Mouse (Mus musculus) thymus, adult 2 months (tissue): ENCODE measurements around the gene Atp2b2. TPM values are rescaled to one million over a fixed set of nuclear protein-coding genes. Genes with fewer than 3 reads are reported as not detected.
A peak's percentile ranks its signal among the peaks of the same experiment; 100 is the strongest.

Experiments
- DNase-seq: peaks from one replicate; pipeline ENCODE4 v3.0.0; 2021
- H3K27ac ChIP-seq: fragments of 200-500 bp; 2 replicates; pipeline ENCODE4 v1.5.1; 2012; ENCODE audit warnings: low read length, control low read depth; ENCODE audit not compliant: control insufficient read depth, insufficient read depth
- H3K27me3 ChIP-seq: fragments of 200-500 bp; 2 replicates; pipeline ENCODE4 v1.6.1; 2012; ENCODE audit warnings: mild to moderate bottlenecking, low read length, moderate library complexity, mixed read lengths; ENCODE audit not compliant: control insufficient read depth, insufficient read depth
- H3K36me3 ChIP-seq: fragments of 200-500 bp; 2 replicates; pipeline ENCODE4 v1.6.1; 2012; ENCODE audit warnings: mild to moderate bottlenecking, low read length, moderate library complexity; ENCODE audit not compliant: control insufficient read depth, insufficient read depth
- H3K4me1 ChIP-seq: fragments of 200-500 bp; replicated peaks from 2 replicates; pipeline ENCODE4 v1.6.1; 2012; ENCODE audit warnings: low read length; ENCODE audit not compliant: control insufficient read depth, insufficient read depth
- H3K4me3 ChIP-seq: fragments of 200-500 bp; 2 replicates; pipeline ENCODE4 v1.5.1; 2012; ENCODE audit warnings: mild to moderate bottlenecking, low read length, control low read depth, moderate library complexity; ENCODE audit not compliant: control insufficient read depth, insufficient read depth
- CTCF ChIP-seq: fragments of 200-500 bp; IDR thresholded peaks from 2 replicates; pipeline ENCODE4 v1.5.1; 2012; ENCODE audit warnings: mild to moderate bottlenecking, control low read depth, low read length, moderate library complexity, borderline replicate concordance; ENCODE audit not compliant: control insufficient read depth, poor library complexity, insufficient read depth; ENCODE audit errors: extremely low read depth
- POLR2A ChIP-seq: fragments of 200-500 bp; IDR thresholded peaks from 2 replicates; pipeline ENCODE4 v1.6.1; 2012; ENCODE audit warnings: mild to moderate bottlenecking, low read length, control low read depth, moderate library complexity; ENCODE audit not compliant: control insufficient read depth, poor library complexity, insufficient read depth; ENCODE audit errors: extremely low read depth
- WGBS: fragments of 180-500 bp; shearing (Covaris S2); methylation state at CpG from one replicate; pipeline ENCODE4 v1.1.7; 2018; 5-methylcytosine and 5-hydroxymethylcytosine counted together
- polyA plus RNA-seq: library from polyadenylated mRNA; depleted of rRNA; stranded (reverse); fragments of >200 nt; gene quantifications from 2 replicates; pipeline ENCODE4 v1.2.3, GENCODE M21; 2012

The Atp2b2 gene
- polyA plus RNA-seq, 1 experiment = 0.23 TPM

DNA sequence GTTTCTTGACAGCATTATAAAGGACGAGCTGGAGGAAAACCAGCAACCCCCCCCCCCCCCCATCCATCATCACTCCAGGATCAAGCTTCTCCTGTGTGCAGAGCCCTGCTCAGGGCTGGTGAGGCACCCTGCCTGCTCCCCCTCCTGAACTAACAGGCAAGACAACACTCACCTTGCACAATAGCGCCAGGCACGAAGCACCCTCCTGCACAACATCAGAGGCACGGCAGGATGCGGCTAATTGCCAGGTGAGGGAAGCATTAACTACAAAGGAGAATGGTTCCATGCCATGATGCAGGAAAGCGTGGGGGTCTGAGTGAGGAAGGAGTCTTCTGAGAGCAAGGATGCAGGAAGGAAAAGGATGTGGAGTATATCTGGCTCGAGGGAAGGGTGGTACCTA lies 42.1 kb downstream of the Atp2b2 start:
- TF ChIP-seq CTCF (no peak), POLR2A (no peak)
- no peaks in the 10 kb centered on the region for H3K36me3 ChIP-seq
- no peak for DNase-seq
- no peaks in the 10 kb centered on the region for H3K27me3 ChIP-seq
- no peak overlapping the region for H3K27ac ChIP-seq
- H3K4me1 ChIP-seq = no peaks in the 10 kb centered on the region
- 53% methylated on average over 7 of the region's 7 CpGs for WGBS
- H3K4me3 ChIP-seq = no peak overlapping the region

DNA sequence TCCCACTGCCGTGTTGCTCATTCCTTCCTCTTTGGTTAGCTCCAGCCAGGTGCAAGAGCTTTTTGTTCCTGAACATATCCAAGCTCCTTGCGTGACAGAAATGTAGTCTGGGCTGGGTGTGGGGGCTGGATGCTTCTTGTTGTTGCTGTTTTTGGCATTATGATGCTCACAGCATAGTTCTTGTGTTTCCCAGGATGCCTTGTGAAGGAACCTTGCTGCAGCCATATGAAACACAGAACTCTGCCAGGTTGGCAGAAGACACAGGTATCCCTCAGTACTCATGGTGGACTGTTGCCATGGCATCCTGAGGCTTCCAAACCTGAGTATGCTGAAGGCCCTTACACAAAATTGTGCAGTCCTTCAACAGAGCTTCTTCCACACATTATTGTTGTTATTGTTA lies 44.0 kb downstream of the Atp2b2 start:
- TF ChIP-seq POLR2A (no peak), CTCF (no peak)
- H3K4me1 ChIP-seq = no peaks in the 10 kb centered on the region
- 79% methylated on average over 2 of the region's 2 CpGs for WGBS
- H3K27ac ChIP-seq = no peak overlapping the region
- H3K4me3 ChIP-seq = no peak overlapping the region
- DNase-seq = no peak
- H3K27me3 ChIP-seq = no peaks in the 10 kb centered on the region
- H3K36me3 ChIP-seq = no peaks in the 10 kb centered on the region

DNA sequence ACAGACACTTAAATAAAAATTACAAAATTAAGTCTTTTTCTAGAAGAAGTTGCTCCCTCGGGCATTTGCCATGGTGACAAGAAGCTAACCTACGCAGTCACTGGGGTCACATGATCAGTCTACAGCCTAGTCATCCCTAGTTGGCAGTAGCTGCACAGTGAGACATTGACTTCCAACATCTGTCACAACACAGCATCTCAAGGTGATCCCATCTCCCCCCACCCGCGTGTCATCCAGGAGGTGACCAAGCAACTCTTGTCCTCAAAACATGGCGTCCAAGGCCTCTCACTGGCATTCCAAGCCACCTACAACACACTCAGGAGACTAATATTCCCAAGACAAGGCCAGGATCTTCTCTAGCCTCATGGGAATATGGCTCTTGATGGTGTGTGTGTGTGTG lies 48.2 kb downstream of the Atp2b2 start:
- TF ChIP-seq CTCF (no peak), POLR2A (no peak)
- DNase-seq = no peak
- no peaks in the 10 kb centered on the region for H3K36me3 ChIP-seq
- no peak overlapping the region for H3K27ac ChIP-seq
- WGBS = 94% methylated on average over 5 of the region's 5 CpGs
- no peak overlapping the region for H3K4me3 ChIP-seq
- no peaks in the 10 kb centered on the region for H3K27me3 ChIP-seq
- H3K4me1 ChIP-seq = no peaks in the 10 kb centered on the region

DNA sequence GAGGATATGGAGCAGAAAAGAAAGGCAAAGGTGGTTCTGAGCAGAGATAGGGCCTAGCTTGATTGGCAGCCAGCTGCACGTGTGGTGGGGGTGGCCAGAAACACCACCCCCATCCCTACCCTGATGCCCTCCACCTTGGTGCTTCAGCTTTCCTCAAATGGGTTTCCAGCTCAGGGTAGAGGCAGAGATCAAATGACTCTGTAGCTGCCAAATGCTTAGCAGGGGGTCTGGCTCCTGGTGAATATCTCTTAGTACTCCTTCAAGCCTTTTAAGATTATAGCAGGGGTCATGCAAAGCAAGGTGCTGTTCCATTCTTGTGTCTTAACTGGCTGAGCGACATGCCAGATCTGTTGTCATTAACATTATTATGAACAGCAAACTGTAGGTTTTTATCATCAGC lies 50.3 kb downstream of the Atp2b2 start:
- no peak for TF ChIP-seq POLR2A
- TF ChIP-seq CTCF = no peak
- DNase-seq = no peak
- no peak overlapping the region for H3K4me3 ChIP-seq
- H3K36me3 ChIP-seq = no peaks in the 10 kb centered on the region
- WGBS = 81% methylated on average over 2 of the region's 2 CpGs
- no peak overlapping the region for H3K27ac ChIP-seq
- H3K4me1 ChIP-seq = no peaks in the 10 kb centered on the region
- no peaks in the 10 kb centered on the region for H3K27me3 ChIP-seq

DNA sequence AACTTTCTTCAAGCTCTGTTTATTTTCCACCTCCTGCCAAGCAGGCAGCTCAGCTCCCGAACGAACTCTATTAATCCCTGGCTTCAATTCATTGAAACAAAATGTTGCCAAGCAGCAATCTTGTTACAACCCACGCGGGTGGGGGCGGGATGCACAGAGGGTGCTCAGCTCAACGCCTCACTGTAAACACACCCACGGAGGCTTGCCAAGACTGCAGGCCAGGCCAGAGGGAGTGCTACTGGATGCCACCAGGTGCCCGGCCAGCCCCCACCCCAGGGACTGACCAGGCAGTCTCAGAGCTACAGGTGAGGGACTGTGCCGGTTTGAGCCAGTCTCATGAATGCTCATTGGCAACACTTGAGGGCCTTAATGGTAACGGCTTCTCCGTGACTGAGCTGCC lies 50.9 kb downstream of the Atp2b2 start:
- WGBS = 73% methylated on average over 11 of the region's 11 CpGs
- Histone ChIP-seq H3K36me3 (no peaks in the 10 kb centered on the region), H3K27ac (no peak overlapping the region), H3K27me3 (no peaks in the 10 kb centered on the region), H3K4me1 (no peaks in the 10 kb centered on the region), H3K4me3 (no peak overlapping the region)
- TF ChIP-seq CTCF (no peak), POLR2A (no peak)
- DNase-seq = no peak

DNA sequence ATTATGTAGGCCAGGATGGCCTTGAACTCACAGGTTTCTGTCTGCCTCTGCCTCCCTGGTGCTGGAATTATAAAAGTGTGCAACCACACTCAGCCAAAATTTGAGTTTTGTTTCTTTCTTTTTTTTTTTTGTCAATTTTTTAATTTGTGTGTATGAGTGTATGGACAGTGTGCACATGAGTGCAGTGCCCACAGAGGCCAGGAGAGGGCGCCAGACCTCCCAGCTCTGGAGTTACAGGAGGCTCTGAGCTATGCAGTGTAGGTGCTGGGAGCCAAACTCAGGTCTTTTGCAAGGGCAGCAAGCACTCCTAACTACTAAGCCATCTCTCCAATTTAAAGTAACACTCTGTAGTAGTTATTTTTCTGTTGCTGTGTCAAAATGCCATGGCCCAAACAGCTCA lies 52.4 kb downstream of the Atp2b2 start:
- no peak overlapping the region for H3K27ac ChIP-seq
- no peak overlapping the region for H3K4me3 ChIP-seq
- WGBS = 27% methylated on average over 1 of the region's 1 CpGs
- H3K27me3 ChIP-seq = no peaks in the 10 kb centered on the region
- no peaks in the 10 kb centered on the region for H3K4me1 ChIP-seq
- DNase-seq = no peak
- no peaks in the 10 kb centered on the region for H3K36me3 ChIP-seq
- no peak for TF ChIP-seq POLR2A
- TF ChIP-seq CTCF = peak; percentile 24; the same call in 1 of the 2 replicates

DNA sequence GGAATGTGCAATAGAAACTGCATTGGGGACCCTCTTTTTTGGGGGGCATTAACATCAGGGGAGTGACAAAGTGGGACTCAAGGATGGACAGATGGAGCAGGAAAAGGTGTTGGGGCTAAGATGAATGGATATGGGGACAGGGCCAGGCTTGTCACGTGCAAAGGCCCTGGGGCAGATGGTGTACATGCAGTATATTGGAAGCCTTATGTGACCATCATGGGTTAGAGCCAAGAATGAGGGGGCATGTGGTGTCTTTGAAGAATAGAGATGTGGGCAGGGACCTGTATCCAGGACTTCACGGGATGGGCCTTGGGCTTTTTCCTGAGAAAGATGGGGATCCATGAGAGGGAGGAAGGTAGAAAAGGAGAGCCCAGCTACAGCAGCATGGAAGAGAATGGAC lies 53.9 kb downstream of the Atp2b2 start:
- no peaks in the 10 kb centered on the region for H3K27me3 ChIP-seq
- TF ChIP-seq POLR2A (no peak), CTCF (no peak)
- 89% methylated on average over 2 of the region's 2 CpGs for WGBS
- no peak overlapping the region for H3K27ac ChIP-seq
- no peak for DNase-seq
- H3K4me1 ChIP-seq = no peaks in the 10 kb centered on the region
- no peaks in the 10 kb centered on the region for H3K36me3 ChIP-seq
- no peak overlapping the region for H3K4me3 ChIP-seq
